Mouse (Mus musculus): ENCODE measurements around the gene Zfp446.

Gene Zfp446

DNA sequence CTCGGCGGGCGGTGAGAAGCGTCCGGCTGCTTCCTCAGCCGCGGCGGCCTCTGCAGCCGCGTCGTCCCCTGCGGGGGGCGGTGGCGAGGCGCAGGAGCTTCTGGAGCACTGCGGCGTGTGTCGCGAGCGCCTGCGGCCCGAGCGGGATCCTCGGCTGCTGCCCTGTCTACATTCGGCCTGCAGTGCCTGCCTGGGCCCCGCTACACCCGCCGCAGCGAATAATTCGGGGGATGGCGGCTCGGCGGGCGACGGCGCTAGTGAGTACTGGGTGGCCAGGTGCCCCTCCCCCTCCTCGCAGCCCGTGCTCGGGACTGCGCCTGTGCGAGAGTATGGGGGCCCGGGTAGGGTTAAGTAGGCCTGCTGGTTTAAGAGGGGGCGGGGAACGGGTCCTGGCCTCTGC is 47.2 kb downstream of the Zfp446 start:
- DNase-seq (ENCODE audit: low spot score): peak; percentile 72

DNA sequence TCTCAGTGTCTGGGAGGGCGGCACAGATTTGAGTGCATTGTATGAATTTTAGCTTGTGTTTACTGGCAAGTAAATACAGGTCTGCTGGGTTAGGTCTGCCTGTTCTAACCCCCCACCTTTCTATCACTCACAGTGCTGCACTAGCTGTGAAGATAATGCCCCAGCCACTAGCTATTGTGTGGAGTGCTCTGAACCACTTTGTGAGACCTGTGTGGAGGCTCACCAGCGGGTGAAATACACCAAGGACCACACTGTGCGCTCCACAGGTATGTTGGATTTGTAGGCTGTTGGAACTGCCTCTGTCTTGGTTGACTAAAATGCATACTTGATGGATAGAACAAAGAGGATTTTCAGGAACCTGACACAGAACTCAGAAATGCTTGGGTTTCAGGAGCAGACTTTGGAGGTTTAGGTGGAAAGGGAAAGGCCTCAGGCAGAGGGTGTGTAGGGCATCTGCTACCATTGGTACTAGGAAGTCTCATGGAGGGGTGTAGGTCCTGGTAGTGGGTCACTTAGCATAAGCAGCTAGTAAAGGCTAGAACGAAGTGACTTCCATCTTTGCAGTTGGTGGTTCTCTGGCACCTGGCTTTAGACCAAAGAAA is 48.0 kb downstream of the Zfp446 start:
- DNase-seq (ENCODE audit: low spot score): no peak

DNA sequence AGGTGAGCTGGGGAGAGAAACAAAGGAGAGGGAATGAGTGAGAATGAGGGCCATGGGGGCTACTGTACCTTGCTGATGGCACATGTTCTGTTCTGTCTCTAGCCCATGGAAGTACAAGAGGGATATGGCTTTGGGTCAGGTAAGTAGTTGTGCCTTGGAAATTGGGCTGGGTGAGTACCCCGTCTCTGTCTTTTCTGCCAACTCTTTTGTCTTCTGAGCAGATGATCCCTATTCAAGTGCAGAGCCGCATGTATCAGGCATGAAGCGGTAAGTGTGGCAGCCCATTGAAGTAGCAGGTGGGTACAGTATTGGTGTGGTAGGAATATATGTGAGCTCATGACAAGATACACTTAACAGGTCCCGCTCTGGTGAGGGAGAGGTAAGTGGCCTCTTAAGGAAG is 51.3 kb downstream of the Zfp446 start:
- DNase-seq (ENCODE audit: low spot score): no peak

GRCm38 (mm10) chr7:13031069-13031468 is 53.4 kb downstream of the Zfp446 start:
- DNase-seq (ENCODE audit: low spot score): no peak

GRCm38 (mm10) chr7:13031983-13032382 is 54.3 kb downstream of the Zfp446 start:
- DNase-seq (ENCODE audit: low spot score): no peak

- DNase-seq (ENCODE audit: low spot score): no peak
These were observed 54.9 kb downstream of the Zfp446 start for GRCm38 (mm10) chr7:13032541-13032940.

DNA sequence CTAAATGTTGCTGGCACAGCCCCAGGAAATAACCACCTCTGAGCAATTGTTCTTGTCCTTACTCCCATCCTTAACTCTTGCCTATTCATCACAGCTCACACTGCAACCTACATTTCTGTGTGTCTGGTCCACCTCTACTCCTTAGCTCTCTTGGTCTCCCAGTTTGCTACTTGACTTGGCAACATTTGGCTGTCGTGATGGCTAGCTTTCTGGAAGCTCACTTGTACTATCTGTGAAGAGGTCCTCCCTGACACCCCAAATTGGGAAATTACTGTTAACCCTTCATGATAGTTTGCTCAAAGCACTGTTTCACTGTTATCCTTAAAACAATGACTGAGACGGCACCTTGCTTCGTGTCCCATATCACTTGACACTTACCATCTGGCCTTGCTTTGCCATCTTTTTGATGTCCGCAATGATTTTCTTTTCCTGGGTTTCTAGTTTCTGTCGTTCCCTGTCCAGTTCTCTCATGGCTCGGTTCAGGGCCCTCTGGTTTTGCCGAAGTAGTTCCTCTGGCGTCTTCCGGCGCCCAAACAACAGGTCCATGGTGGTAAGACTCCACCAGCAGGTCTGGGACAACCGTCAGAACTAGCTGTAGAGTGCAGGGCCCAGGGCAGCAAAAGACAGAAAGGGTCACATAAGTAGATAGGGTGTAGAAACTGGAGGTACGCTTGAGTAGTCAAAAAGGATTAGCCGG is 56.0 kb downstream of the Zfp446 start:
- DNase-seq (ENCODE audit: low spot score): no peak

- peak; percentile 97 for DNase-seq (ENCODE audit: low spot score)
These were observed 56.7 kb downstream of the Zfp446 start, which contains the start of gene Chmp2a for GRCm38 (mm10) chr7:13034148-13034977. Gene Chmp2a (minus strand): TSS chr7:13034807.

Measured in urinary bladder, postnatal 25 days (tissue).